Mouse (Mus musculus) myocyte (in vitro differentiated cells): ENCODE results near the gene Tanc2.

ENCODE experiments used
- CEBPB ChIP-seq: IDR thresholded peaks from 2 replicates; pipeline ENCODE4 v1.6.1; 2011; ENCODE audit warnings: mild to moderate bottlenecking, moderate library complexity; ENCODE audit not compliant: poor library complexity, insufficient read depth, severe bottlenecking
- E2F4 ChIP-seq: IDR thresholded peaks from one replicate; pipeline ENCODE4 v1.6.1; 2011; ENCODE audit warnings: mild to moderate bottlenecking, control low read depth, moderate library complexity; ENCODE audit not compliant: insufficient read depth
- MAX ChIP-seq: IDR thresholded peaks from one replicate; pipeline ENCODE4 v1.6.1; 2011; ENCODE audit warnings: low read depth, mild to moderate bottlenecking, control low read depth
- MYOD1 ChIP-seq, 3 experiments: IDR thresholded peaks; one replicate each; pipeline ENCODE4 v1.6.1; 2011; ENCODE audit warnings: control low read depth in 2 of 3, low read depth in 2 of 3, mild to moderate bottlenecking in 2 of 3, moderate library complexity in 1 of 3; ENCODE audit not compliant: insufficient read length in 2 of 3, control insufficient read depth in 1 of 3
- MYOG ChIP-seq, 3 experiments: IDR thresholded peaks; one replicate each; pipeline ENCODE4 v1.6.1; 2011; ENCODE audit warnings: control low read depth in 2 of 3, low read depth in 2 of 3, mild to moderate bottlenecking in 2 of 3; ENCODE audit not compliant: insufficient read length in 2 of 3, control insufficient read depth in 1 of 3, insufficient read depth in 1 of 3
- POLR2A ChIP-seq: IDR thresholded peaks from one replicate; pipeline ENCODE4 v1.6.1; 2011; ENCODE audit warnings: low read depth, mild to moderate bottlenecking, control low read depth, moderate library complexity; ENCODE audit not compliant: insufficient read length
- POLR2AphosphoS2 ChIP-seq: IDR thresholded peaks from one replicate; pipeline ENCODE4 v1.6.1; 2011; ENCODE audit warnings: low read depth, control low read depth; ENCODE audit not compliant: insufficient read length
- REST ChIP-seq: IDR thresholded peaks from one replicate; pipeline ENCODE4 v1.6.1; 2011; ENCODE audit warnings: mild to moderate bottlenecking, control low read depth, moderate library complexity; ENCODE audit not compliant: insufficient read depth, insufficient read length
- SRF ChIP-seq: IDR thresholded peaks from one replicate; pipeline ENCODE4 v1.6.1; 2011; ENCODE audit warnings: low read depth; ENCODE audit not compliant: control insufficient read depth, insufficient read length
- TCF12 ChIP-seq: IDR thresholded peaks from one replicate; pipeline ENCODE4 v1.6.1; 2011; ENCODE audit warnings: mild to moderate bottlenecking, control low read depth; ENCODE audit not compliant: poor library complexity, insufficient read depth, severe bottlenecking
- TCF3 ChIP-seq: IDR thresholded peaks from one replicate; pipeline ENCODE4 v1.6.1; 2011; ENCODE audit warnings: low read depth, control low read depth; ENCODE audit not compliant: insufficient read length
- USF1 ChIP-seq: IDR thresholded peaks from one replicate; pipeline ENCODE4 v1.6.1; 2011; ENCODE audit warnings: low read depth, mild to moderate bottlenecking, control low read depth, moderate library complexity

DNA sequence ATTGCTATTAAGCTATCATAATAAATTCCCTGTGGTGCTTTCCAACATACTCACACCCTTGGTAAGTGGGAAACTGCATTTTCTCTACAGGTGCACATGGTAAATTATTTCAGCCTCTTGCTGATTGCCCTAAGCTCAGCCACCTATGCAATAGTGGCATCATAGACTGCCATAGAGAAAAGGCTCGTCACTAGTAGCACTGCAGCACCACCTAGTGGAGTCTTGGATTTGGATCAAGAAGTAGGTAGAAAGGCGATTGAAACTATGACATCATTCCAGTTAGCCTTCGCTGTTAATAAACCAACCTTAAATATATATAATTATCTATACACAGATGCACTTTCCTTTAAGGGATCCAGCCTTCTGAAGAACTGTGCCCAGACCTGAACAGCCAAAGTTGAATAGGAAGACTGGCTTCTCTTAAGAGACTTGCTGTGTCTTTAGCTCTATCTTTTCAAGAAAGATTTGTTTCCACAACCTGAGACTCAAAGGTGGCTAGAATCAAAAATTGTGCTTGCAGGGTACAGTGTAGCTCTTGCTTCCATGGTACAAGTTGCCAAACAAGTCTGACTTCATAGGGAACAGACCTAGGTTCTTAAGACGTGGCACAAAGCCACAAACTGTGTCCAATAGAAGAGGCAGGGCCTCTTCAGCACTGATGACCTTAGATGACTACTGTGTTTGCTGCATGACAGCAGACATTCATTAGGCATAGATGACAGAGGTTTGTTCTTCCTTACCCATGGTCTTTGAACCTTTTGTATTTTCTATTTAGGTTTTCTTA is 322.0 kb downstream of the Tanc2 start:
- TF ChIP-seq TCF12, result no peak
- TF ChIP-seq POLR2A, result no peak
- TF ChIP-seq USF1, result no peak
- no peak for TF ChIP-seq MAX
- no peak for TF ChIP-seq POLR2AphosphoS2
- no peak for TF ChIP-seq MYOD1 (IDR thresholded peaks at IDR 0.05; ENCODE audit: control insufficient read depth in 1 of 3, insufficient read length in 2 of 3, low read depth in 2 of 3)
- TF ChIP-seq MYOG (IDR thresholded peaks at IDR 0.05; ENCODE audit: control insufficient read depth in 1 of 3, insufficient read depth in 1 of 3, insufficient read length in 2 of 3, low read depth in 2 of 3), result no peak
- TF ChIP-seq REST, result no peak
- TF ChIP-seq SRF, result no peak
- TF ChIP-seq E2F4, result no peak
- no peak for TF ChIP-seq CEBPB
- TF ChIP-seq TCF3, result no peak
